ENCODE assay signal across 34 mouse cellular contexts in the genomic region with DNA sequence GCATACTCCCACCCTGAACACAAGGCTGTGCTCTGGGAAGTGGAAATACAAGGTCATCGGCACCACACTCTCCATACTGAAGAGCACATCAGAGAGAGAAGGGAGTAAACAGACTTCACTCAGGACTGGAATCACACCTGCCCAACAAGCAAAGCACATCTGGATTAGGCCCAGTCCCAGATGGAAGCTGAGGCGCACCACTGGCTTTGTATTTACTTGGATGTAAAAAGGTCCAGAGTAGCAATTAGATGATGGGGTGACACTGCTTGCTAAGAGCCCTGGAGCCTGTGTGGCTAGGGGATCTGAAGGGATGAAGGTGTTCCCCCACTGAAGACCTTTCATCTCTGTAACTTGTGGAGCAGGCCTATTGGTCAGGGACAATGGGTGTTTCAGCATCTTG.
"Had no signal": no experiment of that assay in that cellular context is flagged by ENCODE, and none has a peak within 500 bp of the region (broad histone marks: within the 10 kb centered on the region; RNA-seq: fewer than 3 reads in every experiment).

No protein-coding gene starts in this region.

- H3K27me3 ChIP-seq: heart, embryonic 12.5 days; heart, embryonic 13.5 days; heart, embryonic 15.5 days; hindbrain, embryonic 12.5 days; hindbrain, embryonic 15.5 days; intestine, embryonic 15.5 days had no signal

- H3K9ac ChIP-seq: heart, embryonic 12.5 days; heart, embryonic 13.5 days; heart, embryonic 15.5 days; hindbrain, embryonic 12.5 days; hindbrain, embryonic 13.5 days; hindbrain, embryonic 14.5 days; hindbrain, embryonic 15.5 days; intestine, embryonic 15.5 days; kidney, embryonic 15.5 days had no signal

- DNase-seq: heart, postnatal 10 days; heart, postnatal 14 days; heart, postnatal 36 days; heart, postnatal 4 days; kidney, adult 11 months; kidney, adult 18-20 months; kidney, adult 2 months; kidney, adult 8-10 months; kidney, adult 9 months; kidney, postnatal 10 days; kidney, postnatal 25 days; kidney, postnatal 36 days; kidney, postnatal 4 days; layer of hippocampus, adult 9-11 months; layer of hippocampus, postnatal 36 days had no signal

- H3K9me3 ChIP-seq: heart, embryonic 10.5 days; heart, embryonic 12.5 days; heart, embryonic 13.5 days; heart, embryonic 15.5 days; hindbrain, embryonic 10.5 days; hindbrain, embryonic 12.5 days; hindbrain, embryonic 13.5 days; hindbrain, embryonic 15.5 days; intestine, embryonic 15.5 days; kidney, embryonic 15.5 days had no signal

- H3K4me1 ChIP-seq: heart, embryonic 10.5 days; heart, embryonic 12.5 days; heart, embryonic 15.5 days; intestine, embryonic 15.5 days had no signal

- H3K4me3 ChIP-seq: heart, embryonic 10.5 days; heart, embryonic 12.5 days; heart, embryonic 13.5 days; heart, embryonic 15.5 days; hindbrain, embryonic 10.5 days; hindbrain, embryonic 12.5 days; hindbrain, embryonic 13.5 days; hindbrain, embryonic 15.5 days; intestine, embryonic 15.5 days; kidney, embryonic 15.5 days; layer of hippocampus, adult 2 months; left cerebral cortex, adult 2 months had no signal

- H3K36me3 ChIP-seq: heart, embryonic 10.5 days; heart, embryonic 12.5 days; heart, embryonic 13.5 days; heart, embryonic 15.5 days; hindbrain, embryonic 10.5 days; hindbrain, embryonic 12.5 days; hindbrain, embryonic 13.5 days; hindbrain, embryonic 15.5 days; intestine, embryonic 15.5 days; kidney, embryonic 15.5 days had no signal

- H3K4me2 ChIP-seq: heart, embryonic 12.5 days; heart, embryonic 13.5 days; heart, embryonic 15.5 days; hindbrain, embryonic 12.5 days; hindbrain, embryonic 13.5 days; hindbrain, embryonic 14.5 days; hindbrain, embryonic 15.5 days; intestine, embryonic 15.5 days; kidney, embryonic 15.5 days had no signal

- H3K27ac ChIP-seq: heart, embryonic 10.5 days; heart, embryonic 13.5 days; heart, embryonic 15.5 days; hindbrain, embryonic 10.5 days; hindbrain, embryonic 12.5 days; hindbrain, embryonic 13.5 days; hindbrain, embryonic 14.5 days; hindbrain, embryonic 15.5 days; hindbrain, postnatal 0 days; intestine, embryonic 15.5 days; kidney, embryonic 15.5 days; kidney, postnatal 0 days; layer of hippocampus, adult 2 months; left cerebral cortex, adult 2 months had no signal

- ATAC-seq: hindbrain, embryonic 16.5 days; hindbrain, postnatal 0 days; inflammation-experienced regulatory T-cells, adult 6 months; intestine, embryonic 15.5 days; intestine, embryonic 16.5 days; intestine, postnatal 0 days had no signal
